Mouse (Mus musculus): ENCODE results near the gene Zfp185. TPM values are rescaled to one million over a fixed set of nuclear protein-coding genes. Genes with fewer than 3 reads are reported as not detected.

The Zfp185 gene
- not detected for polyA plus RNA-seq (2017; shearing (Covaris generic))

DNA sequence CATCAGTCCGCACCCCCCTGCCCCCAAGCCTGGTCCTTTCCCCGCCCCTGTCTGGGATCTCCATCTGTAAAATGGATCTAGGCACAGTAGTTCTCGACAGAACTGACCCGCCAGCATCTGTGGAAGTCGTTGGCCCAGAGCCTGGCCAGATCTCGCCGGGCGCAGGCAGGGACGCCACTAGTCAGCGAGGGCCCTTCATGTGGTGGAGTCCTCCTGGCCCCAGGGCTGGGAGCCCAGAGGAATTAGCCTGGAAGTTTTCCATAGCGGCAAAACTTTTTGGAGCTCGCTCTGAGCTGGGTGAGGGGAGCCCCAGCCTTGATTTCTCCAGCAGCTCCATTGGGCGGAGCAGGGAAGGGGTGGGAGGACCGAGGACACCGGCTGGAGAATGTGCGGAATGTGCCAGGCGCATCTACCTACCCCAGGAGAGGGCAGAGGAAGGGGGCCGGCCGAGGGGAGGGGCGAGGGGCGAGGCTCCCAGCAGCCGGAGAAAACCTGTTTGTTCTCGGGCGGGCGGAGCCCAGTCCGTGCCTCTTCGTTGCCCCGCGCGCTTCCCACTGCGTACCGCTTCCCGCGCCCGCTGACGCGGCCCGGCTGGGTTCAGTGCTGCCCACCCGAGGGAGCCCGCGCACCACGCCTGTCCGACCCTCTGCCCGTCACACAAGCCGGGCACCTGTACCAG lies at the start of gene Zfp185:
TSS of gene Zfp185 (plus strand) at position 499 of the 679 bp plus-strand sequence.

DNA sequence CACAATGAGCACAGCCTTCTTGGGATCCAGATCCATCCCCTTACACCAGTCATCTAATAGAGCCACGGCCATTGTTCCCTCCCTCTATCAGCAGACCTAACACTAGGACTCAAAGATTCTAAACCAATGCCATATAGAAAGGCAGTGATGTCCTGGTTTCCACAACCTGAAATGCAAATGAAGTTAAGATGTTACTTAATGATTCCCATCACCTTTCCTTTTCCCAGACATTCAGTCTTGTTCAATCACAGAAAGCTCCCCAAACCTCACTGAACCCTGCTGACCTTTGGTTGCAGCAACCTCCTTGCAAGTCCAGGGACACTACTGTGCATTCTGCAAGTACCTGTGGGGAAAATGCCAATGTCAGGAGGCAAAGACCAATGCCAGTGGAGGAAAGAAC lies 49.9 kb downstream of the Zfp185 start, which contains the start of gene Pnma5:
TSS of gene Pnma5 (minus strand) at position 101 of the 400 bp plus-strand sequence.

DNA sequence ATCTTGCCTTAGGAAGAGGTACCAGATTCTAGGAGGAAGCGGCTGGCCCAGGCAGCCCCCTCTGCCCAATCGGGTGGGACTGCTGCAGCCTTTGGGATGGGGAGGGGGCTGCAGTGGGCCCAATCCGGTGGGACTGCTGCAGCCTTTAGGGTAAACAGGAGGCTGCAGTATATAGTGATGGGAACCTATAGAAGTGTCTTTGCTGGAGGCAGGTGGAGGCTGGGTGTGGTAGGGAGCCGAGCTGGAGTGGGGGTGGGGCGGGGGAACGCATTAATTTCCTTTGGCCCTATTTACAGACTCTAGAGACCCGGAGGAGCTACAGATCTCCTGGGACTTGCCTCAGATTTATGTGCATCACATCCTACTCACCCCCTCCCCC lies 77.3 kb downstream of the Zfp185 start, which contains the start of gene Pnma3:
TSS of gene Pnma3 (plus strand) at position 373 of the 379 bp plus-strand sequence.

Other genes with a start within 250 kb of the Zfp185 start
- gene Gabrq, start 162.2 kb upstream of the Zfp185 start, polyA plus RNA-seq (2017; shearing (Covaris generic)), result not detected
- gene Cetn2, start 68.9 kb upstream of the Zfp185 start, polyA plus RNA-seq (2017; shearing (Covaris generic)), result 140 TPM
- 17.9 TPM for gene Nsdhl, start 68.8 kb upstream of the Zfp185 start, polyA plus RNA-seq (2017; shearing (Covaris generic))
- gene Pnma5, start 49.8 kb downstream of the Zfp185 start, polyA plus RNA-seq (2017; shearing (Covaris generic)), result not detected
- gene Pnma3, start 77.4 kb downstream of the Zfp185 start, polyA plus RNA-seq (2017; shearing (Covaris generic)), result not detected
- 102 TPM for gene Xlr4a, start 95.1 kb downstream of the Zfp185 start, polyA plus RNA-seq (2017; shearing (Covaris generic))
- 2.3 TPM for gene Xlr3a, start 109.8 kb downstream of the Zfp185 start, polyA plus RNA-seq (2017; shearing (Covaris generic))
- gene Gm14685, start 129.7 kb downstream of the Zfp185 start, polyA plus RNA-seq (2017; shearing (Covaris generic)), result 0.40 TPM
- gene Xlr5b, start 161.5 kb downstream of the Zfp185 start, polyA plus RNA-seq (2017; shearing (Covaris generic)), result not detected
- gene DXBay18, start 162.1 kb downstream of the Zfp185 start, polyA plus RNA-seq (2017; shearing (Covaris generic)), result not detected
- not detected for gene Spin2d, start 189.7 kb downstream of the Zfp185 start, polyA plus RNA-seq (2017; shearing (Covaris generic))
- 19.8 TPM for gene Xlr3b, start 204.9 kb downstream of the Zfp185 start, polyA plus RNA-seq (2017; shearing (Covaris generic))
- 155 TPM for gene Xlr4b, start 227.0 kb downstream of the Zfp185 start, polyA plus RNA-seq (2017; shearing (Covaris generic))
- gene F8a, start 241.0 kb downstream of the Zfp185 start, polyA plus RNA-seq (2017; shearing (Covaris generic)), result 3.4 TPM

All from inflammation-experienced regulatory T-cells, adult 16 weeks (primary cell).